Mouse (Mus musculus): Measurements from ENCODE around the gene AC109138.7. TPM values are rescaled to one million over a fixed set of nuclear protein-coding genes. Genes with fewer than 3 reads are reported as not detected.

AC109138.7 gene
- polyA plus RNA-seq, 1 experiment, result not detected

DNA sequence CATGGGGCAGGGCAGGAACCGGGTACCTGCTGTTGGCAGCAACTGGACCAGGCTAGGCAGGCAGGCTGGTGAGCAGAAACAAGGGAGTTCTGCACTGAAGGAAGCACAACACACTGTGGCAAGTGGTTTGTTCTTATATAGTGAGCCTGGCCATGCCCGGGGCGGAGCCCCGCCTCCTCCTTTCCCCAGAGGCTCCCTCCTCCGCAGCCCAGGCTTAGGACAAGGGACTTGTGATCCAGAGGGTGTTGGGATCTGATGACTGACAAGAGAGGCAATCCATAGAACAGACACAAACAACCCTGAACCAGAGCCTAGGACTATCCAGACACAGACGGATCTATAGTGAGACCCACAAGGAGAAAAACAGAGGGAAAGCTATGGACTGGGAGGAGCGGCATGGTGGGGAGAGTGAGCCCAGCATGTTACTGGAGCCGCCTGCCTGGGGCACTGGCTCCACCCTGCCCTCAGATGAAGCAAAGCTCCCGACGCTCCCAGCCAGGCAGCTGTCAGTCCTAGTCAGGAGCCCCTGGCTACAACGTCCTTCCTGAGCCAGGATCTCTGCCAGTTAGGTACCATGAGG is 38.7 kb upstream of the AC109138.7 start, which contains the start of gene Carns1:
TSS of gene Carns1 (minus strand) at position 112 of the 580 bp plus-strand sequence.
- peak within 1 kb of the TSS; percentile 60 for H3K27ac ChIP-seq (ENCODE audit: insufficient read depth, low read length)
- H3K4me1 ChIP-seq (ENCODE audit: control insufficient read depth, insufficient read depth, low read length), result no peaks in the 10 kb centered on the region
- no peak within 1 kb of the TSS for H3K4me3 ChIP-seq (ENCODE audit: insufficient read depth, low read length)
- TF ChIP-seq POLR2A (IDR thresholded peaks at IDR 0.05; ENCODE audit: extremely low read depth, insufficient read depth, low read length) (0 out of 2 replicates have a peak, but pooled peaks have one; percentile 29), CTCF (IDR thresholded peaks at IDR 0.05; ENCODE audit: extremely low read depth, insufficient read depth, low read length) (no peak)

- Histone ChIP-seq H3K4me1 (ENCODE audit: control insufficient read depth, insufficient read depth, low read length) (peaks cover 4% of the 10 kb centered on the region), H3K4me3 (ENCODE audit: insufficient read depth, low read length) (no peak overlapping the region), H3K27ac (ENCODE audit: insufficient read depth, low read length) (no peak overlapping the region)
- TF ChIP-seq POLR2A (IDR thresholded peaks at IDR 0.05; ENCODE audit: extremely low read depth, insufficient read depth, low read length) (no peak), CTCF (IDR thresholded peaks at IDR 0.05; ENCODE audit: extremely low read depth, insufficient read depth, low read length) (no peak)
These were observed 33.7 kb upstream of the AC109138.7 start for GRCm38 (mm10) chr19:4180411-4180810.

DNA sequence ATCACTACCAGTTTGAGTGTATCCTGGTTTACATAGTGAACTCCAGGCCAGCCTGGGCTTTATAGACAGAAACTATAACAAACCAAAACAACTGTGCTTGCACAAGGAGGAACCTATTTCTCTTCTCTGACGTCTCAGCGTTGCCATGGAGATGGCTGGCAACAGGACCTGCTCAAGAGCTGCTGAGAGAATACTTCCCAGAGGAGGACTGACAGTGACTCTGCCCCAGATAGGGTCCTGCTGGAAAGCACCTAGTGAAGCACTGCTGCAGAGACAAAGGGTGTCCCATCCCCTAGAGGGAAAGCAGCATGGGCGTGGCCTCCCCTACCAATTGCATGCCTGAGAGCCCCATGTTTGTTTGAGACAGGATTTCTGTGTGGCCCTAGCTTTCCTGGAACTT is 32.3 kb upstream of the AC109138.7 start:
- Histone ChIP-seq H3K4me3 (ENCODE audit: insufficient read depth, low read length) (no peak overlapping the region), H3K4me1 (ENCODE audit: control insufficient read depth, insufficient read depth, low read length) (peaks cover 4% of the 10 kb centered on the region), H3K27ac (ENCODE audit: insufficient read depth, low read length) (no peak overlapping the region)
- TF ChIP-seq POLR2A (IDR thresholded peaks at IDR 0.05; ENCODE audit: extremely low read depth, insufficient read depth, low read length) (0 out of 2 replicates have a peak, but pooled peaks have one; percentile 47), CTCF (IDR thresholded peaks at IDR 0.05; ENCODE audit: extremely low read depth, insufficient read depth, low read length) (no peak)

GRCm38 (mm10) chr19:4183689-4184088 is 30.5 kb upstream of the AC109138.7 start:
- H3K4me3 ChIP-seq (ENCODE audit: insufficient read depth, low read length), result no peak overlapping the region
- peak overlapping the region; percentile 88 for H3K27ac ChIP-seq (ENCODE audit: insufficient read depth, low read length)
- TF ChIP-seq CTCF (IDR thresholded peaks at IDR 0.05; ENCODE audit: extremely low read depth, insufficient read depth, low read length) (no peak), POLR2A (IDR thresholded peaks at IDR 0.05; ENCODE audit: extremely low read depth, insufficient read depth, low read length) (no peak)
- H3K4me1 ChIP-seq (ENCODE audit: control insufficient read depth, insufficient read depth, low read length), result peaks cover 4% of the 10 kb centered on the region

- Histone ChIP-seq H3K4me1 (ENCODE audit: control insufficient read depth, insufficient read depth, low read length) (peaks cover 4% of the 10 kb centered on the region), H3K27ac (ENCODE audit: insufficient read depth, low read length) (no peak overlapping the region), H3K4me3 (ENCODE audit: insufficient read depth, low read length) (no peak overlapping the region)
- TF ChIP-seq CTCF (IDR thresholded peaks at IDR 0.05; ENCODE audit: extremely low read depth, insufficient read depth, low read length), result no peak
- TF ChIP-seq POLR2A (IDR thresholded peaks at IDR 0.05; ENCODE audit: extremely low read depth, insufficient read depth, low read length), result no peak
These were observed 28.9 kb upstream of the AC109138.7 start for GRCm38 (mm10) chr19:4184976-4185975.

DNA sequence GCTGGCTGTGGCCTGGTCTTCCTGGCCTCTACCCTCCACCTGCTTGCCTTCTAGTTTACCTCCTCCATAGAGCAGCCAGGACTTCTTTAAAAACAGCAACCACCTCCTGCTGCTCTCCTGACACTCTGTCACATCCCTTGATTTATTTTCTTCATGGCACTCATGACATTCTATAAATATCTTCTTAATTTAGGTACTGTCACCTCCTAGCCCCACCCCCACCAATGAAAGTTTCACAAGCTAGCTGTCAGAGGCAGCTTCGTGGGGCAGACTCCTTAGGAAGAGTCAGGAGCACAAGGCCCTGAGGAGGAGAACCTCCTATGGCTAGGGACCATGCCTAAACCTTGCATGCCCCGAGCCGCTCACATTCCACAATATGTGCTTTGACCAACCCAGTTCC is 26.9 kb upstream of the AC109138.7 start:
- H3K4me1 ChIP-seq (ENCODE audit: control insufficient read depth, insufficient read depth, low read length), result peaks cover 2% of the 10 kb centered on the region; the same call in 1 of the 2 replicates
- no peak overlapping the region for H3K27ac ChIP-seq (ENCODE audit: insufficient read depth, low read length)
- no peak for TF ChIP-seq CTCF (IDR thresholded peaks at IDR 0.05; ENCODE audit: extremely low read depth, insufficient read depth, low read length)
- no peak for TF ChIP-seq POLR2A (IDR thresholded peaks at IDR 0.05; ENCODE audit: extremely low read depth, insufficient read depth, low read length)
- no peak overlapping the region for H3K4me3 ChIP-seq (ENCODE audit: insufficient read depth, low read length)

DNA sequence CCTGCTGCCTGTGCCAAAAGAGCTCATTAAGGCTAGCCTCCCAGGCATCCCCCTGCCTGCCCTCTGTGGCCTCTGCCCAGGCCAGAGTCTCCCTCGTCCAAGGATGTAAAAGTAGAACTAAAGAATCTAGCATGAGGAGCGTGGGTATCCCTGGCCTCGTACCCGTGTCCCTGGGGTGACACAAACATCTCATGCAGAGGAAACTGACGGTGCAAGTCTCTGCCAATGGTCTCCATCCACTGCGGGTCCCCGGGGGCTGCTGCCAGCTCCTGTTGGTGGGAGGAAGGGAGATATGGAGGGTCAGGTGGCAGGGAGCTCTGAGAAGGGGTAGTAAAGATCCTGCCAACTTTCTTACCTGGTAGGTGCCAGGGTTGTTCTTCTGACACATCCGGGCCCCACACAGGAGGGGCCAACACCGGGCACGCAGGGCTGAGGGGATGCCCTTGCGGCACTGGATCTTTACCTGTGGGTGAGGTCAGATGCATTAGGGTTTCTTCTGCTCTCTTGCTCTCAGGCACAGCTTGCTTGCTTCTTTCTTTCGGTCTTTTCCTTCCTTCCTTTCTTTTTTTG is 25.0 kb upstream of the AC109138.7 start:
- Histone ChIP-seq H3K4me1 (ENCODE audit: control insufficient read depth, insufficient read depth, low read length) (peaks cover 5% of the 10 kb centered on the region; the same call in 1 of the 2 replicates), H3K27ac (ENCODE audit: insufficient read depth, low read length) (no peak overlapping the region), H3K4me3 (ENCODE audit: insufficient read depth, low read length) (no peak overlapping the region)
- TF ChIP-seq CTCF (IDR thresholded peaks at IDR 0.05; ENCODE audit: extremely low read depth, insufficient read depth, low read length), result no peak
- no peak for TF ChIP-seq POLR2A (IDR thresholded peaks at IDR 0.05; ENCODE audit: extremely low read depth, insufficient read depth, low read length)

- TF ChIP-seq CTCF (IDR thresholded peaks at IDR 0.05; ENCODE audit: extremely low read depth, insufficient read depth, low read length) (no peak), POLR2A (IDR thresholded peaks at IDR 0.05; ENCODE audit: extremely low read depth, insufficient read depth, low read length) (no peak)
- Histone ChIP-seq H3K4me1 (ENCODE audit: control insufficient read depth, insufficient read depth, low read length) (peaks cover 7% of the 10 kb centered on the region; the same call in 1 of the 2 replicates), H3K4me3 (ENCODE audit: insufficient read depth, low read length) (peak within 1 kb of the TSS; percentile 97), H3K27ac (ENCODE audit: insufficient read depth, low read length) (peak within 1 kb of the TSS; percentile 93)
These were observed 23.3 kb upstream of the AC109138.7 start, which contains the start of gene Tbc1d10c for GRCm38 (mm10) chr19:4190831-4191334. Tbc1d10c (minus strand) TSS chr19:4191284.

Data from cortical plate, adult 2 months (tissue).